Mouse (Mus musculus): ENCODE results near the gene Slc25a45. TPM values are rescaled to one million over a fixed set of nuclear protein-coding genes. Genes with fewer than 3 reads are reported as not detected.
"Not testable (repeated sequence)": the region's sequence is repeated elsewhere in the genome, so short reads cannot be mapped to it uniquely, and the experiment has no call there.

Gene Slc25a45
- polyA plus RNA-seq, 1 experiment = 2.3 TPM

DNA sequence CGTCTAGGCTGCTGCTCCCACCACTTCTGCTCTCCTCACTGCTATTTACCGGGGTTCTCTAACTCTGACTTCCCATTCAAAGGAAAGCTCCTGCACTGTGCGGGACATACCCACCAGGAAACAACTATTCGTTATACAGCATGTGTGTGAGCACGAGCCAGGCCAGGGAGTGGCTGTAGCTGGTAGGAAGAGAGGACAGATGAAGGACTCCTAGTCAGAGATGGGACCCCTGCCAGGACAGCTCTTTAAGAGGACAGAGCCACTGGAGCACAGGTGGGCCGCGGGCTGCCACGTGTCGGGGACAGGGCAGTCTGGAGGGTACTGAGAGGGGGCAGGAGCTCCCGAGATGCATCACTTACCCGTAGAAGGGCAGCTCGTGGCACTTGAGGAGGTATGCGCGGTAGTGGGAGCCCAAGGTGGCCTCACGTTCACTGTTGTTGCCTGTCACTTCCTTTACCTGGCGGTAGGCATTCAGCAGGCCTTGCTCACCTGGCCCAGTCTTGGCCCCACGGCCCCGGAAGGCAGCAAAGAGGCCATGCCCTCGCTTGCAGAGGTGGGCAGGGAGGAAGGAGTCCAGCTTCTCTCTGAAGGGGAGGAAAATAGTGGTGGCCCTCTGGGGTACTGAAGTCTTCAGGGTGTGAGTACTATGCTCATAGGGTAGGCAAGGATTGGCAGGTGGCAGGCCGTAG is 12.8 kb upstream of the Slc25a45 start:
- Histone ChIP-seq H3K27ac (replicated peaks; ENCODE audit: low read depth, low read length) (no peak overlapping the region), H3K4me1 (ENCODE audit: control insufficient read depth, insufficient read depth, insufficient read length, low read length) (no peaks in the 10 kb centered on the region), H3K4me3 (ENCODE audit: insufficient read depth, low read depth, low read length) (no peak overlapping the region)

GRCm38 (mm10) chr19:5868096-5868495 is 9.5 kb upstream of the Slc25a45 start:
- Histone ChIP-seq H3K4me1 (ENCODE audit: control insufficient read depth, insufficient read depth, insufficient read length, low read length) (peaks cover 5% of the 10 kb centered on the region; the same call in 1 of the 2 replicates), H3K4me3 (ENCODE audit: insufficient read depth, low read depth, low read length) (no peak overlapping the region), H3K27ac (replicated peaks; ENCODE audit: low read depth, low read length) (no peak overlapping the region)

DNA sequence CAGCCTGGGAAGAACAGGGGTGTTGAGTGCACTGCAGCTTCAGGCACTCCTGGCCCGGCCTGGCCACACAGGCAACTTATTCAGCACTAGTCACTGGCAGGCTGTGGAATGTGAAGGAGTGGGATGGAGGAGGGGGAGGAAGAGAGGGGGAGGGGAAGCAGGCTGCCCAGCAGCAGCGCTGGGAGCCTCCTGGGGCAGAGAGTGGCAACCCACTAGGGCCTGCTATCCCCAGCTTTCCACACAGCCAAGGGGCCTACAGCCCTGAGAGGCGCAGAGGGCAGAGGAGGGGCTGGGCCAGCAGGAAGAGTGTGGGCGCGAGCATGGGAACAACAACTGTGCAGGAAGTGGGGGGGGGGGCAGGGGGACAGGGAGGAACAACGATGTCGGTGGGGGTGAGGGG is 6.3 kb upstream of the Slc25a45 start:
- Histone ChIP-seq H3K4me1 (ENCODE audit: control insufficient read depth, insufficient read depth, insufficient read length, low read length) (peaks cover 10% of the 10 kb centered on the region), H3K27ac (replicated peaks; ENCODE audit: low read depth, low read length) (peak overlapping the region; percentile 50; the same call in 1 of the 2 replicates), H3K4me3 (ENCODE audit: insufficient read depth, low read depth, low read length) (no peak overlapping the region)

DNA sequence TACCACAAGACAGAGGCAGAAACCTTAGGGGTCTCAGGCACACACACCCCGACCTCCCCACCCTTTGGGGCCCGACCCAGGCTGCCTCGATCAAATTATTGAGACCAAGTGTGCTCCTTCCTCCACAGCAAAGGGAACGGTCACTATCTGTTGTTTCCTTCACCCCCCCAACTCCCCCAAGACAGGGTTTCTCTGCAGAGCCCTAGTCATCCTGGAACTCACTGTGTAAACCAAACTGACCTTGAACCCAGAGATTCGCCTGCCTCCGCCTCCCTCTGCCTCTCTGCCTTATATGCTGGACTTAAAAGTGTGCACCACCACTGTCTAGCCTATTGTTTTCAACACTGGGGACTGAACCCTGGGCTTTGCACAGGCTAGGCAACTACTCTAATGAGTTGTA is 5.9 kb upstream of the Slc25a45 start:
- peaks cover 10% of the 10 kb centered on the region for H3K4me1 ChIP-seq (ENCODE audit: control insufficient read depth, insufficient read depth, insufficient read length, low read length)
- H3K27ac ChIP-seq (replicated peaks; ENCODE audit: low read depth, low read length) = peak overlapping the region; percentile 50; the same call in 1 of the 2 replicates
- no peak overlapping the region for H3K4me3 ChIP-seq (ENCODE audit: insufficient read depth, low read depth, low read length)

DNA sequence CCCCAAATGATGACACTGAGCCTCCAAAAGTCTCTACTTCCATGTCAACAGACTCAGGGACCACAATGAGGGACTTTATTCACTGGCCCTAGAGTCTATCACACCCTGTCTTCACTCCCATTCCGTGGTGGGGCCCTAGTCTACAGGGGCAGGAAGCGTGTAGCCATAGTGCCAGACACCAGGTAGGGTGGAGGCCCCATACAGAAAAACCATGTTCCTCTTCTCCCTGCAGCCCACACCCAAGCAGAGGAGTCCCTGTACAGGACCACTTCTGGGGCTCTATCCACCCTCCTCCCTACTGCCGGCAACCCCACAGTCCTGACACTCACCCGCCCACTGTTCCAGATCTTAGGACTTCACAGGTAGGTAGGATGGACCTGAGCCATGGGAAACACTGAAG is 5.1 kb upstream of the Slc25a45 start:
- H3K4me3 ChIP-seq (ENCODE audit: insufficient read depth, low read depth, low read length) = peak overlapping the region; percentile 7; the same call in 1 of the 2 replicates
- no peak overlapping the region for H3K27ac ChIP-seq (replicated peaks; ENCODE audit: low read depth, low read length)
- peaks cover 13% of the 10 kb centered on the region for H3K4me1 ChIP-seq (ENCODE audit: control insufficient read depth, insufficient read depth, insufficient read length, low read length)

DNA sequence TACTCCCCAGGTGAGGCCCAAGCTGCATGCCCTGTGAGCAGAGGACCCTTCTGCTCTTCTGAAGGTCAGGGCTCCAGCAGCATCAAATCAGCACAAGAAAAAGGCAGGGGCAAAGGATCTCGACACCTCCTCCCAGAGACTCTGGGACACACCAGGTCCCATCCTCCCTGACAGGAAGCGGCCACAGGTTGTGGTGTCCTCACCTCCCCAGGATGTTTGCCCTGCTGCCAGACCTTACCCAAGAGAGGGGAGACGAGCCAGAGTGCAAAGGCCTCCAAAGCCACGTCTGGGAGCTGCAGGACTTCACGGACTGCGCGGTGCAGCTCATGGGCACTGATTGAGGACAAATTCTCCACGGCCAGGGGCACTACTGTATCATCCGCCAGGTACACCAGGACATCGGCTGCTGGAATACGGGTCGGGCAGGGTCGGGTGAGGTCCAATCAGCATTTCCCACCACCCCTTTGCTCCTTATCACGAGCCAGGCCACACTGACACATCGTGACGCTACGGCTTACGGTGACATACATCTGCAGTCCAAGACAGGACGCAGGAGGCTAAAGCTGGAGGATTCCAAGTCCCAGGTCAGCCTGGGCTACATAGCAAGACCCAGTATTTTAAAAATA is 4.6 kb upstream of the Slc25a45 start:
- H3K4me3 ChIP-seq (ENCODE audit: insufficient read depth, low read depth, low read length) = peak overlapping the region; percentile 7; the same call in 1 of the 2 replicates
- peaks cover 13% of the 10 kb centered on the region for H3K4me1 ChIP-seq (ENCODE audit: control insufficient read depth, insufficient read depth, insufficient read length, low read length)
- no peak overlapping the region for H3K27ac ChIP-seq (replicated peaks; ENCODE audit: low read depth, low read length)

GRCm38 (mm10) chr19:5874391-5874968 is 3.1 kb upstream of the Slc25a45 start:
- H3K4me1 ChIP-seq (ENCODE audit: control insufficient read depth, insufficient read depth, insufficient read length, low read length) = peaks cover 13% of the 10 kb centered on the region
- peak overlapping the region; percentile 78 for H3K27ac ChIP-seq (replicated peaks; ENCODE audit: low read depth, low read length)

GRCm38 (mm10) chr19:5874969-5875480 is 2.6 kb upstream of the Slc25a45 start, which contains the start of gene Frmd8:
Gene Frmd8, minus strand, starts transcription at chr19:5875274.
- H3K27ac ChIP-seq (replicated peaks; ENCODE audit: low read depth, low read length) = peak within 1 kb of the TSS; percentile 78
- peak within 1 kb of the TSS; percentile 99 for H3K4me3 ChIP-seq (ENCODE audit: insufficient read depth, low read depth, low read length)
- H3K4me1 ChIP-seq (ENCODE audit: control insufficient read depth, insufficient read depth, insufficient read length, low read length) = peaks cover 13% of the 10 kb centered on the region

More at GRCm38 (mm10) chr19:5874391-5874968, 3.1 kb upstream of the Slc25a45 start:
- peak overlapping the region; percentile 99 for H3K4me3 ChIP-seq (ENCODE audit: insufficient read depth, low read depth, low read length)

DNA sequence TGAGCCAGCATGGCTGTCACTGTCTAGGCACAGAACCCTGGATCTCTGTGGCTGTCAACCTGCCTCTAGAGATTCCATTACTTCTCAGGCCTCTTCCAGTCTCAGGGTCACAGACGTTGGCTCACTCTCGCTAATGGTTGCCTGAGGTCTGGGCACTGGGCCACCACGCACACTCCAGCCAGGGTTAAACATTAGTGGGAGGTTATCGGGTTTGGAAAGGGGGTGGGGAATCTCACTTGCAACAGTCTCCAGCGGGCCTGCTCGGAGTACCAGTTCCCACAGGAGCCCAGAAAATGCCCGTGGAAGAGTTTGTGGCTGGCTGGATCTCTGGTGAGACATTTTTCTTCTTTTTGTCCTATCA is 734 bp downstream of the Slc25a45 start:
- Histone ChIP-seq H3K4me3 (ENCODE audit: insufficient read depth, low read depth, low read length) (peak overlapping the region; percentile 55), H3K27ac (replicated peaks; ENCODE audit: low read depth, low read length) (peak overlapping the region; percentile 92; the same call in 1 of the 2 replicates)

GRCm38 (mm10) chr19:5878916-5879315 is 1.3 kb downstream of the Slc25a45 start:
- peaks cover 8% of the 10 kb centered on the region for H3K4me1 ChIP-seq (ENCODE audit: control insufficient read depth, insufficient read depth, insufficient read length, low read length)
- H3K4me3 ChIP-seq (ENCODE audit: insufficient read depth, low read depth, low read length) = no peak overlapping the region; the same call in 1 of the 2 replicates
- no peak overlapping the region for H3K27ac ChIP-seq (replicated peaks; ENCODE audit: low read depth, low read length)

More for the DNA sequence above, 734 bp downstream of the Slc25a45 start:
- peaks cover 8% of the 10 kb centered on the region for H3K4me1 ChIP-seq (ENCODE audit: control insufficient read depth, insufficient read depth, insufficient read length, low read length)

GRCm38 (mm10) chr19:5879735-5880134 is 2.1 kb downstream of the Slc25a45 start:
- H3K27ac ChIP-seq (replicated peaks; ENCODE audit: low read depth, low read length) = no peak overlapping the region
- peaks cover 6% of the 10 kb centered on the region for H3K4me1 ChIP-seq (ENCODE audit: control insufficient read depth, insufficient read depth, insufficient read length, low read length)
- no peak overlapping the region for H3K4me3 ChIP-seq (ENCODE audit: insufficient read depth, low read depth, low read length)

- H3K4me3 ChIP-seq (ENCODE audit: insufficient read depth, low read depth, low read length) = no peak overlapping the region
- H3K4me1 ChIP-seq (ENCODE audit: control insufficient read depth, insufficient read depth, insufficient read length, low read length) = peaks cover 3% of the 10 kb centered on the region; the same call in 1 of the 2 replicates
- no peak overlapping the region for H3K27ac ChIP-seq (replicated peaks; ENCODE audit: low read depth, low read length)
Measured at GRCm38 (mm10) chr19:5881155-5881554, 3.5 kb downstream of the Slc25a45 start.

DNA sequence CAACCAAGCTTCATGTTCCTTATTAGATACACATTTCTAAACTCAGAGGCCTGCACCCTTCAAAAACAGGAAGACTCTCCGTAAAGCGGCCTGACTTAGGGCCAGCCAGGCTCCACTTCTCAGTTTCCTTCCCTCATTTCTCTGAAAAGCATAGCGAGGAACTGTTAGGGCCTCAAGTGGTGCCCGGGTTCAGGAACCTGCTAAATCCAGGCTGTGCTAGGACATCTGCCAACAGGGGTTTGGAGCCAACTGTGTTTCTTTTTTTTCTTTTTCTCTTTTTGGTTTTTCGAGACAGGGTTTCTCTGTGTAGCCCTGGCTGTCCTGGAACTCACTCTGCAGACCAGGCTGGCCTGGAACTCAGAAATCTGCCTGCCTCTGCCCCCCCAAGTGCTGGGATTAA is 4.5 kb downstream of the Slc25a45 start:
- H3K4me1 ChIP-seq (ENCODE audit: control insufficient read depth, insufficient read depth, insufficient read length, low read length); H3K27ac ChIP-seq (replicated peaks; ENCODE audit: low read depth, low read length); H3K4me3 ChIP-seq (ENCODE audit: insufficient read depth, low read depth, low read length): not testable (repeated sequence)

- H3K4me1 ChIP-seq (ENCODE audit: control insufficient read depth, insufficient read depth, insufficient read length, low read length) = no peaks in the 10 kb centered on the region; the same call in 1 of the 2 replicates
- no peak overlapping the region for H3K4me3 ChIP-seq (ENCODE audit: insufficient read depth, low read depth, low read length)
- H3K27ac ChIP-seq (replicated peaks; ENCODE audit: low read depth, low read length) = no peak overlapping the region
Measured at GRCm38 (mm10) chr19:5883935-5884334, 6.3 kb downstream of the Slc25a45 start.

DNA sequence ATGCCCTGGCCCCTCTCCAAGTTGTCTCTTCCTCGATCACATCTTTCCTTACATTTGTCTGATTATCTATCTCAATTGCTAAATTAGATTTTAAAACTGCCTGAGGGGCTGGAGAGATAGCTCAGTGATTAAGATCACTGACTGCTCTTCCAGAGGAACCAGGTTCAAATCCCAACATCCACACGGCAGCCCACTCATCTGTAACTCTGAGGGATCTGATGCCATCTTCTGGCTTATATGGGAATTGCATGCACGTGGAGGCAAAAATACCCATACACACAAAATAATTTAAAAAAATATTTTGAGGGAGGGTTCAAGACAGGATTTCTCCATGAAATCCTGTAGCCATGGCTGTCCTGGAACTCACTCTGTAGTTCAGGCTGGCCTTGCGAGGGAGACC is 8.2 kb downstream of the Slc25a45 start:
- no peak overlapping the region for H3K27ac ChIP-seq (replicated peaks; ENCODE audit: low read depth, low read length)

More for the DNA sequence above, 8.2 kb downstream of the Slc25a45 start:
- H3K4me1 ChIP-seq (ENCODE audit: control insufficient read depth, insufficient read depth, insufficient read length, low read length) = no peaks in the 10 kb centered on the region
- no peak overlapping the region for H3K4me3 ChIP-seq (ENCODE audit: insufficient read depth, low read depth, low read length)
